Mouse (Mus musculus): Measurements from ENCODE around the gene Tjp3.

The Tjp3 gene

DNA sequence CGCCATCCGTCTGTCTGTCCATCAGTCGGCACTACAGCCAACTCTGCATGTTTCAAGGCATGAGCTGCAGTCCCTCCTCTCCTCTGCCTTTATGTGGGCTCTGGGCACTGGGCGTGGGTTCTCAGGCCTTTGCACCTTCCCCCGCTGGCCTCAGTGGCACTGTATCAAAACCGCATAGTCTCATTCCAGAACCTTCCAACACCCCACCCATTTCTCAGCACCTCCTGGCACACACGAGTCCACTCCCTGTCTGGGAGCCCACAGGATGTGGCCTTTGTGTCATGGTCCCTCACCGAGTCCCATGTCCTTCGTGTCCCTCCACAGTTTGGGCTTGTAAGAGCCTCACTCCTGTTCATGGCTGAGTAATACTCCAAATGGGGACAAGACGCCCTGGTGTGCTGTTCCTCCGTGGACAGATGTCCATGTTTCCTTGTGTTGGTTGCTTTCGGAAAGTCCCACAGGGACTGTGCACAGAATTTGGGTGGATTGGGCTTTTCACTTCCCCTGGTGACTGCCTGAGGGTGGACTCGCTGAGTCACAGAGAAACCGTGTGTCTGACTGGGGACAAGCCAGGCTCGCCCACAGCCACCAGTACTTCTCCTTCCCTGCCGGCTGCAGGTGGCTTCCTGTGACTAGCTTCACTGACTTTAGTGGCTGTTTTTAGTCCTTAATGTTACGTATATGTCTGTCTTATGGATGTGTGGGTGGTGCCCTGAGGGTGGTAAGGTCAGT, 7.2 kb upstream of the Tjp3 start:
- TF ChIP-seq NANOG (IDR thresholded peaks at IDR 0.05; ENCODE audit: borderline replicate concordance, low read length), result no peak
- no peak for TF ChIP-seq POU5F1 (IDR thresholded peaks at IDR 0.05; ENCODE audit: borderline replicate concordance, low read length)
- TF ChIP-seq CTCF (conservative IDR thresholded peaks at IDR 0.05; ENCODE audit: low read length), result no peak
- H3K27me3 ChIP-seq (ENCODE audit: insufficient read depth, low read length), result no peaks in the 10 kb centered on the region
- peaks cover 99% of the 10 kb centered on the region for H3K4me1 ChIP-seq (replicated peaks; ENCODE audit: low read depth, low read length)
- H3K4me3 ChIP-seq (replicated peaks; ENCODE audit: low read length), result 0 out of 2 replicates have a peak overlapping the region, but pooled peaks have one; percentile 58
- H3K36me3 ChIP-seq (ENCODE audit: insufficient read depth, low read length), result peaks cover 72% of the 10 kb centered on the region
- no peaks in the 10 kb centered on the region for H3K9me3 ChIP-seq (ENCODE audit: low read length)

DNA sequence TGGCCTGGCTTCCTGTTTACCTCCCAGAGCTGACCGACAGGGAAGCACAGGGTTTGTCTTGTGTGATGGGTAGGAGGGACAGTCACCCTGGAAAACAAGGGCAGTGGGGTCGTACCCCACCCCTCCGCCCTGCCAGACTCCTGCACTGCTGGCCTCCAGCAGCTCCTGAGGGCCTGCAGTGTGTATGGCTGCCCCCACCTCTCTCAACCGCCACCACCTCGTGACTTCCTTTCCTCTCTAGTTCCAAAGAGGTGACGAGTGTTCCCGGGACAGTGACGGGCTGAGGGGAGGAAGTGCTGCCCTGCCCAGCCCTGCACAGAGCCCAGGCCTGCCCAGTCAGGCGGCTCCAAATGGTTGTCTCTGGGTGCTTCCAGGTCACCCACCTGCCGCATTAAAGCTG, 6.5 kb upstream of the Tjp3 start:
- Histone ChIP-seq H3K36me3 (ENCODE audit: insufficient read depth, low read length) (peaks cover 65% of the 10 kb centered on the region), H3K4me1 (replicated peaks; ENCODE audit: low read depth, low read length) (peaks cover 94% of the 10 kb centered on the region), H3K4me3 (replicated peaks; ENCODE audit: low read length) (peak overlapping the region; percentile 58), H3K9me3 (ENCODE audit: low read length) (no peaks in the 10 kb centered on the region), H3K27me3 (ENCODE audit: insufficient read depth, low read length) (no peaks in the 10 kb centered on the region)
- TF ChIP-seq POU5F1 (IDR thresholded peaks at IDR 0.05; ENCODE audit: borderline replicate concordance, low read length) (no peak), CTCF (conservative IDR thresholded peaks at IDR 0.05; ENCODE audit: low read length) (no peak), NANOG (IDR thresholded peaks at IDR 0.05; ENCODE audit: borderline replicate concordance, low read length) (no peak)

DNA sequence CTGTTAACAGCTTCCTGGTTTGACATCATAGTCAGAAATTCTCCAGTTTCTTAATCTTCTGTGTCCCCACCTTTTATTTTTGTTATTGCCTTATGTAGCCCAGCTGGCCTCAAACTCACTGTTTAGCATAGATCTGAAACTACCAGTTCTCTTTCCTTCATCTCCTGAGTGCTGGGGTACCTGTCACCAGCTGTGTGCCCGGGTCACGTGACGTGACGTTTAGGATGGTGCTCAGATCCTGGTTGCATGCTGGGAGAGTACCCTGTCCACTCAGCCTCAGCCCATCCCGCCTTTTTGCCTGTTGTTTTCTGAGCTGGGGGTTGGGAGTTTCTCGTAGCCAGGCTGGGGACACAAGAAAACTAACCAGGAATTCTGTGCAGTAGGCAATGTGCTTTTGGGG, 5.9 kb upstream of the Tjp3 start:
- TF ChIP-seq NANOG (IDR thresholded peaks at IDR 0.05; ENCODE audit: borderline replicate concordance, low read length) (no peak), CTCF (conservative IDR thresholded peaks at IDR 0.05; ENCODE audit: low read length) (no peak), POU5F1 (IDR thresholded peaks at IDR 0.05; ENCODE audit: borderline replicate concordance, low read length) (no peak)
- Histone ChIP-seq H3K9me3 (ENCODE audit: low read length) (no peaks in the 10 kb centered on the region), H3K36me3 (ENCODE audit: insufficient read depth, low read length) (peaks cover 60% of the 10 kb centered on the region), H3K4me1 (replicated peaks; ENCODE audit: low read depth, low read length) (peaks cover 90% of the 10 kb centered on the region), H3K4me3 (replicated peaks; ENCODE audit: low read length) (peak overlapping the region; percentile 58), H3K27me3 (ENCODE audit: insufficient read depth, low read length) (no peaks in the 10 kb centered on the region)

DNA sequence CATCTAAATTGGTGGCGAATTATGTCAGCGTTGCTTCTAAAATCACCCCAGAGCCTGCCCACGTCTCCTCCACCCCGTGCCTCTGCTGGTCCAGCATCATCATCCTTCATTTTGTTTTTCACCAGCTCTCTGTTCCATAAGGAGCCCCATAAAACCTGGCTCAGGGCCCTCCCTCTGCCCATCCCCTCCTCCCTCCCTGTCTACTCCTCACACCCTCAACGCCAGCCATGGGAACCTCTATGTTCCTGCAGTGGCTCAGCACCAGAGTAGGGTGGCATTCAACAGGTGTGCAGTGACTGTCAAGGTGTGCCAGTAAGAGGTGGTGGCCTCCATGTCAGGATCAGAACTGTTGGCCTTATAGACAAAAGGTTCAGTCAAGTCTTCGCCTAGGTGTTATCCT, 3.8 kb upstream of the Tjp3 start:
- TF ChIP-seq NANOG (IDR thresholded peaks at IDR 0.05; ENCODE audit: borderline replicate concordance, low read length), result no peak
- no peak for TF ChIP-seq POU5F1 (IDR thresholded peaks at IDR 0.05; ENCODE audit: borderline replicate concordance, low read length)
- TF ChIP-seq CTCF (conservative IDR thresholded peaks at IDR 0.05; ENCODE audit: low read length), result no peak
- Histone ChIP-seq H3K4me1 (replicated peaks; ENCODE audit: low read depth, low read length) (peaks cover 90% of the 10 kb centered on the region), H3K9me3 (ENCODE audit: low read length) (no peaks in the 10 kb centered on the region), H3K27me3 (ENCODE audit: insufficient read depth, low read length) (peaks cover 9% of the 10 kb centered on the region), H3K4me3 (replicated peaks; ENCODE audit: low read length) (no peak overlapping the region), H3K36me3 (ENCODE audit: insufficient read depth, low read length) (peaks cover 48% of the 10 kb centered on the region)

DNA sequence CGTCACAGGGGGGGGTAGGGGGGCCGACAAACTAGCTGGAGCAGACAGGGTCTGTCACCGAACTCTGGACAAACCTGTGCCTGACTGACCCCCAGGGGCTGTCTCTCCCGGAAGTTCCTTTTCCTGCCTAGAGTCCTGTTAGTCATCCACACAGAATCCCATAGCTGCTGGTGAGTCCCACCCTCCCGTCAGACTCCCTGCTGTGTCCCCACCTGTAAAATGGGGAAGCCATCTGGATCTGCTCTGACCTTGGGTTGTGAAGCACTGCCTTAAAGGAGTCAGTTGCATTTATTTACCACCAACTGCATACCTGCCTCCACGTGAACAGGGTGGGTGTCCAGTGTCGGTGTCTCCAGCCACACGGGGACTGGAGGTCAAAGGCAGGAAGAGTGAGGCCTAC, 3.1 kb upstream of the Tjp3 start:
- no peak for TF ChIP-seq CTCF (conservative IDR thresholded peaks at IDR 0.05; ENCODE audit: low read length)
- no peak for TF ChIP-seq POU5F1 (IDR thresholded peaks at IDR 0.05; ENCODE audit: borderline replicate concordance, low read length)
- no peak for TF ChIP-seq NANOG (IDR thresholded peaks at IDR 0.05; ENCODE audit: borderline replicate concordance, low read length)
- H3K27me3 ChIP-seq (ENCODE audit: insufficient read depth, low read length), result peaks cover 14% of the 10 kb centered on the region

DNA sequence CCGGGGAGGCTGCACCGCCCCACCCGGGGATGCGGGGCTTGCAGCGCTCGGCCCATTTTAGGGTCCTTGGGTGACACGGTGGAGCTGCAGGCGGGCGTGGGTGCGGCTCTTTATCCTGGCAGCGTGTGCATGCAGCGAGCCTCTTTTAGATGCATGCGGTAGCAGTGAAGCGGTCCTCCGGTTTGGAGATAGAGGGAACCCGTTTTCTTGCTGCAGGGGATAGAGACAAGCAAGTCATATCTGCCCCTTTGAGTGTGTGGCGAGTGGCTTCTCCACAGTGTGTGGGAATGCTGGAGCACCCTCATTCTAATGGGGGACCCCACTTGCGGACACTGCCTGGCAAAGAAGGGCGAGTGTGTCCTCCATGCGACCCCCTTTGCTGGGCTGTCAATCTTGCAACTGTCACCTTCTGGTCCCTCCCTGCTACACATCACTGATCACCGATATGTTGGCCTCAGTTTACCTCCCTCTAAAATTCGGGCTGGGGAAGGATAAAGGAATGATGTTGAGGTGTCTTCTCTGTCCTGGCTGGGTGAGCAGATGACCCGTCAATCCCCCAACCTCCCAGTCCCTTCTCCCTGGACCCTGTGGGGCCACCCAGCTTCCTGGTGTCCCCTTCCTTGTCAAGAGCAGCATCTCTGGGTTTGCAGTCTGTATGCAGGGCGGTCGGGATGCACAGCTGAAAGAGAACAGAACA, 2.1 kb upstream of the Tjp3 start:
- H3K27me3 ChIP-seq (ENCODE audit: insufficient read depth, low read length), result peaks cover 14% of the 10 kb centered on the region
- no peaks in the 10 kb centered on the region for H3K9me3 ChIP-seq (ENCODE audit: low read length)
- peaks cover 90% of the 10 kb centered on the region for H3K4me1 ChIP-seq (replicated peaks; ENCODE audit: low read depth, low read length)
- peak overlapping the region; percentile 95 for H3K4me3 ChIP-seq (replicated peaks; ENCODE audit: low read length)
- no peak for TF ChIP-seq POU5F1 (IDR thresholded peaks at IDR 0.05; ENCODE audit: borderline replicate concordance, low read length)
- peaks cover 34% of the 10 kb centered on the region for H3K36me3 ChIP-seq (ENCODE audit: insufficient read depth, low read length)

More for the DNA sequence above, 3.1 kb upstream of the Tjp3 start:
- H3K9me3 ChIP-seq (ENCODE audit: low read length), result no peaks in the 10 kb centered on the region
- H3K4me3 ChIP-seq (replicated peaks; ENCODE audit: low read length), result peak overlapping the region; percentile 95
- H3K4me1 ChIP-seq (replicated peaks; ENCODE audit: low read depth, low read length), result peaks cover 90% of the 10 kb centered on the region
- peaks cover 43% of the 10 kb centered on the region for H3K36me3 ChIP-seq (ENCODE audit: insufficient read depth, low read length)

DNA sequence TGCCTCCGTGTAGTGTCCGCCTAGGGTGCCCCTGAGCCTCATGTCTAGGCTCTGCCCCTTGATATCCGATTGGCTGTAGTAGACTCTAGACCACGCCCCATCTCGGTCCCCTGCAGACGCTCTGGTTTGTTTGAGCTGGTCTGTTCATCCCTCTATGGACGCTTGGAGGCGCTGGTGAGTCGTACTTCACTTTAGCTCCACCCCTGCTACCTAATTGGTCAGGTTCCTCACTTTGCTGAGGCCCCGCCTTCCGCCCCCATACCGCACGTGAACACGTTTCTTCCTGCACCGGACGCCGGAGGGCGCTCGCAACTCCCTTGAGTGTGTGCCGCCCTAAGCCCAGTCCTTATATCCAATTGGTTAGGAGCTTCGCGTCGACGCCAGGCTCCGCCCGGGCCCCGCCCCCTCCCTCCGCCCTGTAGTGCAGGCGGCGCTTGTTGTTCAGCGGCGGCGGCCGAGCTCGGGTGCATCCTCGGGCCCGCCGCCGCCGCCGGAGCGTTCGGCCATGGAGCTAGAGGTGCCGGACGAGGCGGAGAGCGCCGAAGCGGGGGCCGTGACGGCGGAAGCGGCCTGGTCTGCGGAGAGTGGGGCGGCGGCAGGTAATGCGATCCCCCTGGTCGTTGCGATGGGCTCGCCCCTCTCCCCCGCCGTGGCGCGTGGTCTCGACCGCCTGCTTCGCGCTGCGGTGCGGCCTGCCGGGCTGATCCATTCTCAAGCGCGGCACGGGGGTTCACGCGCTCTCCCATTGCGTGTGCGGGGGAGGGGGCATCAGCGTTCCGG, 1.4 kb upstream of the Tjp3 start, which contains the start of gene Pip5k1c:
Pip5k1c (plus strand) TSS at position 410 of the 780 bp plus-strand sequence.
- peaks cover 90% of the 10 kb centered on the region for H3K4me1 ChIP-seq (replicated peaks; ENCODE audit: low read depth, low read length)
- peaks cover 30% of the 10 kb centered on the region for H3K36me3 ChIP-seq (ENCODE audit: insufficient read depth, low read length)
- H3K27me3 ChIP-seq (ENCODE audit: insufficient read depth, low read length), result peaks cover 14% of the 10 kb centered on the region
- peak within 1 kb of the TSS; percentile 95 for H3K4me3 ChIP-seq (replicated peaks; ENCODE audit: low read length)
- TF ChIP-seq CTCF (conservative IDR thresholded peaks at IDR 0.05; ENCODE audit: low read length) (peak; percentile 69), POU5F1 (IDR thresholded peaks at IDR 0.05; ENCODE audit: borderline replicate concordance, low read length) (no peak)
- no peaks in the 10 kb centered on the region for H3K9me3 ChIP-seq (ENCODE audit: low read length)

Data from E14TG2a.4 (cell line).